Mouse (Mus musculus): ENCODE data around the gene Ehf. TPM values are rescaled to one million over a fixed set of nuclear protein-coding genes. Genes with fewer than 3 reads are reported as not detected.

The Ehf gene
- polyA plus RNA-seq, 1 experiment from 2014 or later = 0.11 TPM

DNA sequence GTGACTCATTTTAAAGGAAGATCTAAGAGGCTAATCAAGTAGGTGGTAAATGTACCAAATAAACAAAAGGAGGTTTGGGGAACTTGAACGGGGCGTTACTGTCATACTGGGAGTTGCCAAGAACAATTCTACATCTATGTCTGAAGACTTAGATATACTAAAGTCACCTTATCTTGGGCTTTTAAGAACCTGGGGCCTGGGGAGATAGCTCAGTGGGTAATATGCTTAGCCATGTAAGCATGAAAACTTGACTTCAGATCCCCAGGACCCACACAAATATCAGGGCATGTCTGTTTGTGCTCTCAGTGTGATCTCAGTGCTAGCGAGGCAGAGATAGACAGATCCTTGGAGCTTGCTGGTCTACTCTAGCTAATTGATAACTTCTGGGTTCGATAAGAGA is 18.6 kb upstream of the Ehf start:
- no peaks in the 10 kb centered on the region for H3K36me3 ChIP-seq (ENCODE audit: inconsistent target)
- H3K4me3 ChIP-seq (ENCODE audit: inconsistent target) = no peak overlapping the region
- no peaks in the 10 kb centered on the region for H3K79me2 ChIP-seq (ENCODE audit: inconsistent target)
- H3K27ac ChIP-seq = no peak overlapping the region
- WGBS (ENCODE audit: missing documents) = 92% methylated on average over 4 of the region's 4 CpGs

DNA sequence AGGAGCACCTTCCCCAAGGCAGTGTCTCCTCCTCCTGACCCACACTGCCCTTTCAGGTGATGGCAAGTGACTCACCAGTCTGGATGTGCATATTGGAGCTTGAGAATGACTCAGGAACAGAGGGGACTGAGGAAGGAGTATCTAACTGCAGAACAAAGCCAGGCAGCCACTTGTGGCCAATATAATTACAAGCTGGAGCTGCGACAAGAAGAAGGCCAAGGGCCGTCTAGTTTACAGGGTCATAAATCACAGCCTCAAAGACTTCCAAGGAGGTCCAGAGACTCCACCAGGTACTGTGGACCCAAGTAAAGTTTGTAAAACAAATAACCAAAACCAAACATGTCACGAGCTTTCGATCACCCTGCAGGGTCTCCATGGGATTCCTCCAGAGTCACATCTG is 10.9 kb upstream of the Ehf start:
- no peak overlapping the region for H3K4me3 ChIP-seq (ENCODE audit: inconsistent target)
- 92% methylated on average over 4 of the region's 4 CpGs for WGBS (ENCODE audit: missing documents)

DNA sequence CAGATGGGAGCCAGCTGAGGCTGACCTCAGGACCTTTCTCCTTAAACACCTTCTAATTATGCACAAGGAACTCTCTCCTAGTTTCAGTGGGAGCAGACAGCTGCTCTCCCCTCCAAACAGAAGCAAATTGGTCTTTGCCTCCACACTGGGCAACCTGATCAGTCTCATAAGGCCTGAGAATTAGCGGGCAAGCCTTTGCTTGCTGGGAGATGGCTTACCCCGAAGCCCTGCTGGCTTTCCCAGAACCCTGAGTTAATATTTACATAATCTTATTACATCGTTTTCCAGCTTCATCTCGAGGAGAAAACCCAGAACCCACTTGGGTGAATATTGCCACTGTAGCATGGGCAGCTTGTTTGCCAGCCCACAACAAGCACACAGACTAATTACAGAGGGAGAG is 9.6 kb upstream of the Ehf start:
- WGBS (ENCODE audit: missing documents) = 69% methylated on average over 4 of the region's 4 CpGs
- Histone ChIP-seq H3K36me3 (ENCODE audit: inconsistent target) (no peaks in the 10 kb centered on the region), H3K4me3 (ENCODE audit: inconsistent target) (no peak overlapping the region), H3K79me2 (ENCODE audit: inconsistent target) (no peaks in the 10 kb centered on the region), H3K27ac (no peak overlapping the region)

More for the DNA sequence above, 10.9 kb upstream of the Ehf start:
- Histone ChIP-seq H3K27ac (no peak overlapping the region), H3K79me2 (ENCODE audit: inconsistent target) (no peaks in the 10 kb centered on the region), H3K36me3 (ENCODE audit: inconsistent target) (no peaks in the 10 kb centered on the region)

DNA sequence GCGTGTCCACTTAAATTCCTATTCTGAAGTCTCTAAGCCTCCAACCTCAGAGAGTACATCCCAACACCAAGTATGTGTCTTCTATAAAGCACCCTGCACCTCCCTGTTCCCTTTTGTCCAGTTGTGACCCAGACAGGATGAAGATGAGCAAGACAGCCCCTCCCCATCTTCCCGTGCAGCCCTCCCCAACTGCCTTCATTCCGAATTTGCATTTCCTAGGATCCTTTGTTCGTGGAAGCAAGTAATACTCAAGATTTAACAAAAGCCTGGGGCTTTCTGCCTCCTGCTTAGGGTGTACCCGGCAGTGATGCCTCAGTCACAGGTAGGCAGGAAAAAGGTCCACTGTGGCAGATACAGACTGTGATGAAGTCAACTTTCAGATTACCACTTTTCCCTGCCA is 7.6 kb upstream of the Ehf start:
- Histone ChIP-seq H3K4me3 (ENCODE audit: inconsistent target) (no peak overlapping the region), H3K27ac (no peak overlapping the region), H3K79me2 (ENCODE audit: inconsistent target) (no peaks in the 10 kb centered on the region), H3K36me3 (ENCODE audit: inconsistent target) (no peaks in the 10 kb centered on the region)
- WGBS (ENCODE audit: missing documents) = 65% methylated on average over 5 of the region's 5 CpGs

DNA sequence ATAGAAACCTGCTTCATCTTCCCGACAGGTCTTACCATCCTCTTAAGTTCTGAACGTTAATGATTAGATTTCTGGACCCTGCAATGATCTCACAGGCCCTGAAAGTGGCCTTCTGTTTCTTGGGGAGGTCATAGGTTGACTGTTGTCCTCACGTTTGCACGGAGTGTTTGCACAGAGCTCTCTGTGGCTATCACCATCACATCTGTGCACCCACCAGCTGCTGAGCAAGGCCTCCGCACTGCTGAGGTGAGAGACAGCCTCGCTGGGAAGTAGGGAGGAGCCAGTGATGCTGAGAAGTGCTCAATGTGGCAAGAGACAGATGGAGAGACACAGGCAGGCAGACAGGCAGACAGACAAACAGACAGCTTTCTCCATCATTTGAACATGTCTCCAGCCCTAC is 3.6 kb upstream of the Ehf start:
- Histone ChIP-seq H3K27ac (no peak overlapping the region), H3K4me3 (ENCODE audit: inconsistent target) (no peak overlapping the region), H3K36me3 (ENCODE audit: inconsistent target) (no peaks in the 10 kb centered on the region), H3K79me2 (ENCODE audit: inconsistent target) (no peaks in the 10 kb centered on the region)
- WGBS (ENCODE audit: missing documents) = 80% methylated on average over 5 of the region's 6 CpGs

DNA sequence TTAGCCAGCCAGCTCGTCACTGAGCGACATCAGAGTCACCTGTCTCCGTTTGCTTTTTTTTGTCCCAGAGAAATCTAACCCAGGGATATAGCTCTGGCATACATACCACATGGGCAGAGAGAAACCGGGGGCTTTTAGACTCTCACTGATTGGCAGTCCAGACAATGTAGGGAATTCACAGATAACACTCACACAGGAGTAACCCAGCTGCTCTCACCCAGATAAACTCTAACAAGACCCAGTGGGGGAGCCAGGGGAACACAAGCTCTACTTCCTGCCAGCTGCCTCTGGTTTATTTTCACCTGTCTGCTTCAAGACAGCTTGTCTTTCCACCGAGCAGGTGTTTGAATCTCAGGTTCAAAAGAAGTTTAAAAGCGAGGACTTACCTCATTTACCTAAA is 409 bp downstream of the Ehf start:
- H3K79me2 ChIP-seq (ENCODE audit: inconsistent target) = no peaks in the 10 kb centered on the region
- no peaks in the 10 kb centered on the region for H3K36me3 ChIP-seq (ENCODE audit: inconsistent target)
- no peak overlapping the region for H3K27ac ChIP-seq
- WGBS (ENCODE audit: missing documents) = 77% methylated on average over 6 of the region's 6 CpGs
- H3K4me3 ChIP-seq (ENCODE audit: inconsistent target) = no peak overlapping the region

DNA sequence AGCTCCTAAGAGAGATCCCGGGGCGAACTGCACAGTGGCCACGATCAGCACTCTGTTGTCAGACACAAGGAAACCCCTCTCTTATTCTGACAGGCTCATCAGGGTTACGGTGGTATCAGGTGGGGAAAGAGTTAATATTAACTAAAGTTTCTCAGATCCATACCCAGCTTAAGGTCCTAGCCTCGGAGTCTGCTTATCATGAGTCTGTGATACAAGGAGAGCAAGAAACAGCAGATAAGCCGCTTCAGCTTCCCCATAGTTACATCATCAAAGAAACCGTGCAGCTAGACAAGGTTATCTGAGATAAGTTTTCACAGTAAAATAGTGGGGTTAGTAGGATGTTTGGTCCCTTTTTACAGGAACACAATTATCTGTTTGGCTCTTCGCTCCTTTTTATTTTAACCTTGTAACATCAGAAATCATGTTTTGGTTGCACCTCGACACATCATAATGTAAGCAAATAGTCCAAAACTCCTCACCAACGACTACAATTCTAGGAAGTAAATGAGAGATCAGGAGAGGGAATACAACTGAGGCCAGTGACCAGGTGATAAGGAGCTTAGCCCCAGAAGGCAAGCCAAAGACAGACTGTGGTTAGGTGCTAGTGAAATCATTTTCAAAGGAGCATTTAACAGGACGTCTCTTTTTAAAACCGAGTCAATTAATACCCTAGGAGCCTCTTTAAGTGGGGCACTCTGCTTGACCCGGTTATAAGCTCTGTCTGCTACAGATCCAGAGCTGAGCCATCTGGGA is 4.2 kb downstream of the Ehf start:
- H3K27ac ChIP-seq = no peak overlapping the region
- no peak overlapping the region for H3K4me3 ChIP-seq (ENCODE audit: inconsistent target)
- H3K79me2 ChIP-seq (ENCODE audit: inconsistent target) = no peaks in the 10 kb centered on the region
- WGBS (ENCODE audit: missing documents) = 75% methylated on average over 13 of the region's 13 CpGs
- H3K36me3 ChIP-seq (ENCODE audit: inconsistent target) = no peaks in the 10 kb centered on the region

DNA sequence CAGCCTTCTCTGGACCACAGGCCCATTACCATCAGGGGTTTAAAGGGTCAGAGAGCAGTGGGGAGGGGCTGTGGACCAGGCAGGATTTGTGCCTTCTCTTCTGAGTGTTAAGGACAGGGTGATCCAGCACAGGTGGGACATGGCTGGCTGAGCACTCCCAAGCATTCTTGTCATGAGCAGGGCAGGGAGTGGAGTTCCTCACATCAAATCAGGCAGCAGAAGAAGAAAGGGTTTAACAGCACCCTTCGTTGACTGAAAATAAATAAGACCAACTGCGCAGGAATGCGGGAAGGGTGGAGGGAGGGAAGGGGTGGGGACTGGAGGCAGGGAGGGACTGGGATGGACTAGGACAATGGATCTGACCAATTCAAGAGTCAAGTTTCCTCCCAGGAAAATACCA is 8.6 kb downstream of the Ehf start:
- 77% methylated on average over 3 of the region's 3 CpGs for WGBS (ENCODE audit: missing documents)
- Histone ChIP-seq H3K27ac (no peak overlapping the region), H3K36me3 (ENCODE audit: inconsistent target) (no peaks in the 10 kb centered on the region), H3K79me2 (ENCODE audit: inconsistent target) (no peaks in the 10 kb centered on the region), H3K4me3 (ENCODE audit: inconsistent target) (no peak overlapping the region)

DNA sequence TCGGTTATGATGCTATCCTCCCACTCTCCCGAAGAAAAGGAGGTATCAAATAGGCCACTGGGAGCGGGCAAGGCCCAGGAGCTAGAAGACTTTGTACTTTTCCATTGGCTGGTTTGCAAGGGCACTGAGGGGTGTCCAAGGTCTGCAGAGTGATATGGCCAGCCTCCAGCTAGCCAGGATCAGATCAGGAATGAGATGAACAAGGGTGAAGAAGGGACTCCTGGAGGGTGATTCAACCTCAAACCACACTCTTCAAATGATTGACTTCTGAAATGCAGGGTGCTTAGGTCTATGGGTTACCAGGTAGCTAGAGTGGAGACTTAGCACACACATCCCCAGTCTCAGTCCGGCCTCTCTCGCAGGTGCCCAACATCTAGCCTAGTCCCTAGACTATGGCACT is 9.3 kb downstream of the Ehf start:
- no peaks in the 10 kb centered on the region for H3K79me2 ChIP-seq (ENCODE audit: inconsistent target)
- 91% methylated on average over 5 of the region's 5 CpGs for WGBS (ENCODE audit: missing documents)
- no peak overlapping the region for H3K4me3 ChIP-seq (ENCODE audit: inconsistent target)
- H3K36me3 ChIP-seq (ENCODE audit: inconsistent target) = no peaks in the 10 kb centered on the region
- H3K27ac ChIP-seq = no peak overlapping the region

DNA sequence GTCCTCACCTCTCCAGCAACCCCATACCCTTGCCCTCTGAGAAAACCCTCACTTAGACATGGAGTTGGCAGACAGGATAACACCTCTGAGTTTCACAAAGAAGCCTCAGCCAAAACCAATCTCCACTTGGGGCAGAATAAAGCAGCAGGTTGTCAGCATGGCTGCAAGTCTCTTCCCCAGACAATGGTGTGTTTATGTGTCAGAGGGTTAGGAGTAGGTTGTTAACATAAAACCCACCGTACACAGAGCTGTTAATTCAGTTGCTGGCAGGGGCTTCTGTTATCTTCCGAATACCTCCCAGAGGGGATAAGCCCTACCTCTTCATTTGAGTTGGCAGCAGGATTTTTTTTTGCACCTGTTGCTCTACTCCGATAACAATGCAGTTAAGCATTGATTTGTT is 9.9 kb downstream of the Ehf start:
- H3K36me3 ChIP-seq (ENCODE audit: inconsistent target) = no peaks in the 10 kb centered on the region
- 86% methylated on average over 3 of the region's 3 CpGs for WGBS (ENCODE audit: missing documents)
- no peak overlapping the region for H3K4me3 ChIP-seq (ENCODE audit: inconsistent target)
- no peaks in the 10 kb centered on the region for H3K79me2 ChIP-seq (ENCODE audit: inconsistent target)
- no peak overlapping the region for H3K27ac ChIP-seq

DNA sequence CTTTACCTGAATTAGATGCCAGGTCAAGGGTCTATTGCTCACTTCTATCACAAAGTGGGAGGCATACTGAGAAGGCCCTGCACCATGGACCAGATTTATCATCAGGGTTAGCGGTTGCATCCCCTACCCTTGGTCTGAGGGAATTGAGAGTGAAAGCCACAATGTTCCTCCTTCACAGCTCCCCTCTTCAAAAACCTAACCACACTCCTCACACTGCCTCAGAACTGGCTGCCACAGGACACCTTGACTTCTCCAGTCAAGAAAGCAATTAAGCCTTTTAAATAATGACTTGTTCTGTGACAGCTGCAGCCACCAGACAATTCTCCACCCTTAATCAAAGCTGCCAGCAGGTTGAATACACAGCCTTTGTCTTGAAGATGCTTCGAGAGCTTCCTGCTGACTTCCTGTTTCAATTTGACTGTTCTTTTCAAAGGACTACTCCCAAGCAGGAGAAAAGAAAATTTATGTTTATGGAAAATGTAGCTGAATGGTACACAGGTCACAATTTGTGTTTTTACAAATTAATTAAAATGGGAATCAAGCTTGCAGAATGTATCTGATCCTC is 12.3 kb downstream of the Ehf start:
- no peak overlapping the region for H3K27ac ChIP-seq
- H3K79me2 ChIP-seq (ENCODE audit: inconsistent target) = no peaks in the 10 kb centered on the region
- WGBS (ENCODE audit: missing documents) = 5% methylated on average over 2 of the region's 2 CpGs
- no peak overlapping the region for H3K4me3 ChIP-seq (ENCODE audit: inconsistent target)
- no peaks in the 10 kb centered on the region for H3K36me3 ChIP-seq (ENCODE audit: inconsistent target)

DNA sequence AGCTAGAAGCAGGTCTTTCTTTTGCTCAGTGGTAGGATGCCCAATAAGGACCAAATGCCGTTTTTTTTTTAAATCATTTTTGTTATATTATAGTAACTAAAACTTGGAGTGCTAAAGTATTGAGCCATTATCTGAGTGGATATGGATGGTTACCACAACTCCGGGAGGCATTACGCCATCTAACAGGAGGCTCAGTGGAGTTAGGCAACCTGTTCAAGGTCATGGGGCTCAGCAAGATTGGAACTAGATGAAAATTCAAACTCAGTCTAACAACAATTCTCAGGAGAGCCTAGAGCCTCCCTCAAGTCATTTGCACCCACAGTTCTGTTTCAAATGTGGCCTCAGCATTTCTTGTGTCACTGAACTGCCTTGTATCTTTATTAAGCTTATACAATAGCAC is 12.9 kb downstream of the Ehf start:
- Histone ChIP-seq H3K36me3 (ENCODE audit: inconsistent target) (no peaks in the 10 kb centered on the region), H3K4me3 (ENCODE audit: inconsistent target) (no peak overlapping the region), H3K27ac (no peak overlapping the region), H3K79me2 (ENCODE audit: inconsistent target) (no peaks in the 10 kb centered on the region)
- WGBS (ENCODE audit: missing documents) = 69% methylated on average over 3 of the region's 3 CpGs

DNA sequence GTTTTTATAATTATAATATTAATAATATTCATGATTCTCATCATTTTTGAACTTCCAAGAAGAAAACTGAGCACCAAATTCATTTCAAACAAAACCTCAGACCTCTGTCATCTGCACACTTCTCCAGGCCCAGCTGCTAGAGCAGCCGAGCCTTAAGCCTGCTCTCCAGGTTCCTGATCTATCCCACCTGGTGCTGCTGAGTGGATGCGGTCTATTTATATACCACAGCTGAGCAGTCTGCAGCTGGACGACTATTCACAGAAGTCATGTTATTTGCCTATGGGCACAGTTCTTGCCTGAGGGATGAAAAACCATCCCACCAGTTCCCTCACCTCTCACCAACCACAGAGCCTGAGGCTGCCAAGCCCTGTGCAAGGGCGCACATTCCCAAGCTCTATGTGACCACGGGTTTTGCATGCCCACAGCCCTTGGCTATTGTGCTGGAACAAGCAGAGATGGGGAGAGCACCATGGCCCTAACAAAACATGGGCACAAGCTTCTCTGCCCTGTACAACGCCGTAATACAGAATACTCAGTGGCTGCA is 13.6 kb downstream of the Ehf start:
- H3K27ac ChIP-seq = no peak overlapping the region
- 81% methylated on average over 7 of the region's 7 CpGs for WGBS (ENCODE audit: missing documents)

DNA sequence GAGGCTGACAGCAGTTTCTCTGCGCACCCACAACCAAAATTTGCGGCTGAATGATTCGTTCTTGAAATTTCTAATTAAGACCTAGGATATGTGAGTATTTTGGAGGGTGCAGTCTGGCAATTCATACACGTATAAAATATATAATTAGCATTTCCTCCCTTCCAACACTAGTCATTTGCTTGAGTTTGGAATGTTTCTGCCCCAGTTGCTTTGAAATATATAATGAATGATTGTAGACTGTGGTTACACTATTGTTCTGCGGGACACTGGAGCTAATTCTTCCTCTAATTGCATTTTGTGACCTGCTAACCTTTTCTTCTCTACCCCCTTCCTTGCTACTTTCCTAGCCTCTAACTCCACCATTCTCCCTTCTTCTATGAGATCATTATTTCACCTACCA is 15.4 kb downstream of the Ehf start:
- H3K27ac ChIP-seq = no peak overlapping the region
- no peak overlapping the region for H3K4me3 ChIP-seq (ENCODE audit: inconsistent target)
- no peaks in the 10 kb centered on the region for H3K36me3 ChIP-seq (ENCODE audit: inconsistent target)
- no peaks in the 10 kb centered on the region for H3K79me2 ChIP-seq (ENCODE audit: inconsistent target)
- 92% methylated on average over 5 of the region's 5 CpGs for WGBS (ENCODE audit: missing documents)

More for the DNA sequence above, 13.6 kb downstream of the Ehf start:
- Histone ChIP-seq H3K4me3 (ENCODE audit: inconsistent target) (no peak overlapping the region), H3K79me2 (ENCODE audit: inconsistent target) (no peaks in the 10 kb centered on the region), H3K36me3 (ENCODE audit: inconsistent target) (no peaks in the 10 kb centered on the region)

DNA sequence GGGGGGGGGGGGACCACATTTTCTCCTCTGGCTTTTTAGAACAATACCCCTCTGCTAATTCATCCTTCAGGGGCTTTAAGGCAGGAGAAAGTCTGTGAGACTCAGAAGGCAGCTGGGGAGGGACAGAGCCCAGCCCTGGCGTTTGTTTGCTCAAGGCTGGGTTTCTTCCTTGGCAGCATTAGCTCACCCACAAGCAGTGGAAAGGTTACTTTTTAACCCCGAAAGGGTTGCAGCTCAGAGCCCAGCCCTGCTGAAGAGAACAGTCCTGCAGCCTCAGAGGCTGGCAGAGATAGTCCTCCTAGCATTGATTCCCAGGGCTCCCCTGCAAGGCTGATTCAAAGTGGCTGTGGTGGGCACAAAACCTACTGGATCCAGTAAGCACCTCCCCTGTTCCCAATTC is 17.5 kb downstream of the Ehf start:
- H3K4me3 ChIP-seq (ENCODE audit: inconsistent target) = no peak overlapping the region
- H3K36me3 ChIP-seq (ENCODE audit: inconsistent target) = no peaks in the 10 kb centered on the region
- H3K79me2 ChIP-seq (ENCODE audit: inconsistent target) = no peaks in the 10 kb centered on the region
- no peak overlapping the region for H3K27ac ChIP-seq
- 52% methylated on average over 2 of the region's 2 CpGs for WGBS (ENCODE audit: missing documents)
